Mouse (Mus musculus) kidney, adult 2 months (tissue): ENCODE data around the gene Cobll1. TPM values are rescaled to one million over a fixed set of nuclear protein-coding genes. Genes with fewer than 3 reads are reported as not detected.

ENCODE experiments used
- DNase-seq: peaks from one replicate; pipeline ENCODE4 v3.0.0; 2021
- H3K27ac ChIP-seq: fragments of 200-500 bp; 2 replicates; pipeline ENCODE4 v1.5.1; 2012; ENCODE audit warnings: low read depth, low read length, control low read depth, inconsistent platforms; ENCODE audit not compliant: insufficient read depth
- H3K27me3 ChIP-seq: fragments of 200-500 bp; replicated peaks from 2 replicates; pipeline ENCODE4 v1.6.1; 2012; ENCODE audit warnings: mild to moderate bottlenecking, moderate library complexity, low read length, inconsistent platforms; ENCODE audit not compliant: control insufficient read depth, insufficient read depth
- H3K36me3 ChIP-seq: fragments of 200-500 bp; 2 replicates; pipeline ENCODE4 v1.6.1; 2012; ENCODE audit warnings: mild to moderate bottlenecking, moderate library complexity, low read length, inconsistent platforms; ENCODE audit not compliant: control insufficient read depth, insufficient read depth
- H3K4me1 ChIP-seq: fragments of 200-500 bp; 2 replicates; pipeline ENCODE4 v1.6.1; 2011; ENCODE audit warnings: low read length; ENCODE audit not compliant: control insufficient read depth, insufficient read depth
- H3K4me3 ChIP-seq: fragments of 200-500 bp; 2 replicates; pipeline ENCODE4 v1.5.1; 2011; ENCODE audit warnings: mild to moderate bottlenecking, low read depth, low read length, control low read depth; ENCODE audit not compliant: insufficient read depth
- CTCF ChIP-seq: fragments of 200-500 bp; conservative IDR thresholded peaks from 2 replicates; pipeline ENCODE4 v1.5.1; 2011; ENCODE audit warnings: low read depth, mild to moderate bottlenecking, control low read depth, low read length, moderate library complexity, mixed read lengths; ENCODE audit not compliant: insufficient read depth, insufficient read length
- POLR2A ChIP-seq: fragments of 200-500 bp; IDR thresholded peaks from one replicate; pipeline ENCODE4 v1.6.1; 2011; ENCODE audit warnings: low read depth, low read length, control low read depth
- WGBS: fragments of 180-500 bp; shearing (Covaris S2); methylation state at CpG from one replicate; pipeline ENCODE4 v1.1.7; 2018; 5-methylcytosine and 5-hydroxymethylcytosine counted together
- polyA plus RNA-seq: library from polyadenylated mRNA; depleted of rRNA; stranded (reverse); fragments of >200 nt; gene quantifications from 2 replicates; pipeline ENCODE4 v1.2.3, GENCODE M21; 2012

Gene Cobll1
- polyA plus RNA-seq, 1 experiment: 51.7 TPM

DNA sequence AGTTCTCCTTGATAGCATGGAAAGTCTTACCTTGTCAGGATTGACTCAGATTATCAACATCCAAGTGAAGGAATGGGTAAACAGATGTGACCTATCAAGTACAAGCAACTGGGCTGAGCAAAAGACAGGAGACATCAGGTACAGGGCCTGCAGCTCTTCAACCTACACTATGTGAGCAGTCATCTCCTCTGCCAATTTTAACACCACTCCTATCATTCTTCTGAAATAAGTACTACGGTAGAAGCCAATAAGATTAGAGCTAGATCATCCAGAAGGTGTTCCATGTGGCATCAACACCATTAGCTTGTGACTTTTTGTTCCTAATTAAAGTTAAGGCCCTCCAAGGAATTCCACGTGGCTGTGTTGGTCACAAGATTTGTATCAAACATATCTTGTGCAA, 121.3 kb downstream of the Cobll1 start:
- 63% methylated on average over 2 of the region's 2 CpGs for WGBS
- Histone ChIP-seq H3K27me3 (no peaks in the 10 kb centered on the region), H3K4me1 (peaks cover 12% of the 10 kb centered on the region), H3K27ac (peak overlapping the region; percentile 47; the same call in 1 of the 2 replicates), H3K36me3 (0 out of 2 replicates have a peak, but pooled peaks cover 2% of the 10 kb centered on the region), H3K4me3 (no peak overlapping the region)
- no peak for DNase-seq
- no peak for TF ChIP-seq POLR2A
- no peak for TF ChIP-seq CTCF

DNA sequence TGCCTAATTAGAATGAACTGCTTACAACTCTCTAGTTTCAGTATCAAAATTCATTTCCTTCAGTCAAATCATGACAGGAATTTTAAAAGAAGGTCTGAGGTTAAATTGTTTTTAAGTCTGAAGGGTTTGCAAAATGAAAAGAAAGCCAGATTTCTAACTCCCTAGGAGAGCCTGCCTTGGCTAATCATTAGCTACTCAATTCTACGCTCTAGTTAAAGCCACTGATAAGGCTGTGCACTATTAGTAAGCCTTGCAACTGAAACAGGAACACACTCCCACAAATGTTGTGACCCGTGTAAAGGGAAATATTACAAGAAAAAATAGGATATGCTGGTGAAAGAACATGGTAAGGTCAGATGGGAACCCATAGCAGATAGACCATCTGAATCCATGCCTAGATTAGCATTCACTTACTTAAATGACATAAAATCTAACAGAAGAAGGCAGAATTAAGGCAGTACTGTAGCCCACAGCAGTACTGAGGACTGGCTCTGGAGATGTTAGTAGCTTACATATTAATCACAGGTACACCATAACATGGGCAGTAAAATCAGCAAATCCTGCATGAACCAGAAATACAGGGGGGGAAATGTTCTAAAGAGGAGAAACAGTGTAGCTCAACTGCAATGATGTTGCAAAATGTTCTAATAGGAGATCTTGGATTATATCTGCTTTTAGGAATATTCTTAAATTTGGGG, 122.6 kb downstream of the Cobll1 start:
- Histone ChIP-seq H3K27ac (peak overlapping the region; percentile 45; the same call in 1 of the 2 replicates), H3K4me1 (peaks cover 12% of the 10 kb centered on the region), H3K27me3 (no peaks in the 10 kb centered on the region), H3K36me3 (no peaks in the 10 kb centered on the region), H3K4me3 (no peak overlapping the region)
- TF ChIP-seq CTCF: no peak
- TF ChIP-seq POLR2A: no peak
- 23% methylated on average over 2 of the region's 2 CpGs for WGBS
- DNase-seq: peak; percentile 86

DNA sequence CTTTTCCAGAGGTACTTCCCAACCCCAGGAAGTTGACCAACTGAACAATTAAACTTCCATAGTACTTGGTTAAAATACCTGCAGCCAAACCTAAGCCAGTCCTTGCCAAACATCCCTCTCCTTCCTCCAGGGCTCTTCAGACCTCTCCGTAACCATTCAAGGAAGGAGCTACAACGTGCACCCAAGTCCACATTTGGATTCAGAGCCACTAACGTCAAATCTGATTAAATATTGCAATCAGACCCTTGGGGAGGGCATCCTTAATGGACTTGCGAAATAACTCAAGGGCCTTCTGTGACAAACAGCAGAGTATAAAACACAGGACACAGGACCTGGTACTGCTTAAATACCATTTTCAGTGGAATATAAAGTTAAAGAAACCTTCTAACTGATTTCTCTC, 126.0 kb downstream of the Cobll1 start:
- Histone ChIP-seq H3K27ac (peak overlapping the region; percentile 55; the same call in 1 of the 2 replicates), H3K4me1 (peaks cover 8% of the 10 kb centered on the region), H3K36me3 (no peaks in the 10 kb centered on the region; the same call in 1 of the 2 replicates), H3K4me3 (no peak overlapping the region), H3K27me3 (no peaks in the 10 kb centered on the region)
- DNase-seq: no peak
- 61% methylated on average over 4 of the region's 4 CpGs for WGBS
- TF ChIP-seq CTCF: no peak
- no peak for TF ChIP-seq POLR2A

DNA sequence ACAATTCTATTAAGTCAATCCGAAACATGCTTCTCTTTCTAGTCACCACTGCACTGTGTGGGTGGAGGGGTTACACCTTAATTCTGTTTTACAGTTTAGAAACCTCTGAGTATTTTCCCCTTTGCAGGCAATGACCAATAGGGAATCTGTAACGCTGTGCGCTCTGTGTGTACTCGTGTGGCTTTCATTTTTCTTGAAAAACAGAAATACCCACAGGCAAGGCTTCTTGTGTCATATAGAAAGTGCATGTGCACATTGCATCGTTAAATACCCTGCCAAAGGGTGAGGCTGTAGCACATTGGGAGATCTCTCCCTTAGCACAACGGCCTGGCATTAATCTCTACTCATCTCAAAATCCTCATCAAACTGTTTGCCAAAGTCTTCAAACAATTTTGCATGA, 134.6 kb downstream of the Cobll1 start:
- H3K27ac ChIP-seq: no peak overlapping the region
- TF ChIP-seq POLR2A (no peak), CTCF (no peak)
- 88% methylated on average over 6 of the region's 6 CpGs for WGBS

DNA sequence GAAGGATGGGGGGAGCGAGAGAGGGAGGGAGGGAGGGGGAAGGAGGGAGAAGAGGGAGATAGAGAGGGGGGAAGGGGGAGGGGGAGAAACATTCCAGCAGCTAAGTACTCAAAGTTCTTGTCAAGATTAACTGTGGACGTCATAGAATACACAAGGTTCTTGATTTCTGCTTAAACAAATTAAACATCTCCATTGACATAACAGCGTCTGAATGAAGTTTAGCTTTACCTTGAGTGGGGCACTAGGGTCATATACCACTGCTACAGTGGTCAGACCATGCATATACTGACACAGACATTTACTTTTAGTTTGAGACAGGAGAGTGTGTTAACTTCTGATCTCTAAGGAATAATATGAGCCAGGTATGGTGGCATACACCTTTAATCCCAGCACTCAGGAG, 135.4 kb downstream of the Cobll1 start:
- no peaks in the 10 kb centered on the region for H3K4me1 ChIP-seq
- no peak for DNase-seq
- no peak overlapping the region for H3K27ac ChIP-seq
- whole genome bisulfite sequencing: 66% methylated on average over 3 of the region's 3 CpGs
- H3K27me3 ChIP-seq: no peaks in the 10 kb centered on the region
- no peak overlapping the region for H3K4me3 ChIP-seq
- peaks cover 8% of the 10 kb centered on the region for H3K36me3 ChIP-seq
- no peak for TF ChIP-seq CTCF
- no peak for TF ChIP-seq POLR2A

More for the DNA sequence above, 134.6 kb downstream of the Cobll1 start:
- H3K4me3 ChIP-seq: no peak overlapping the region
- H3K27me3 ChIP-seq: no peaks in the 10 kb centered on the region
- DNase-seq: no peak
- no peaks in the 10 kb centered on the region for H3K4me1 ChIP-seq
- peaks cover 8% of the 10 kb centered on the region for H3K36me3 ChIP-seq

DNA sequence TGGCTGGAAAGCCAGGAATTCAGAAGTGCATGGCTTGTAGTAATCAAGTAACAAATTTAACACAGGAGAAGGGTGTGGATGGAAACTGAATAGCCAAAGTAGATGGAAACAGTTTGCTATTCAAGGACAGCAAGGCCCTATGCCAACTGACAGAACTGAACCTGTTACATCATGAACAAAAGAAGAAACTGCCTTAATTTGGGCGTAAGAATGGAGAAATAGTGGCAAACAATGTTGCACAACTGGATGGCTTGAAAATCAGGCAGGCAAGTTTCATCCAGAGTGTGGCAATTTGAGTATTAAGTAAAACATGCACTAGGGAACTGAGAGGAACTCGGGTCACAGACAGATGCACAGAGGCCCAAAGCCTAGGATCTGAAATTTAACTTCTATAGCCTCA, 137.8 kb downstream of the Cobll1 start:
- Histone ChIP-seq H3K36me3 (peaks cover 10% of the 10 kb centered on the region), H3K4me3 (no peak overlapping the region), H3K4me1 (no peaks in the 10 kb centered on the region), H3K27ac (no peak overlapping the region), H3K27me3 (no peaks in the 10 kb centered on the region)
- TF ChIP-seq CTCF: no peak
- TF ChIP-seq POLR2A: no peak
- DNase-seq: no peak
- 83% methylated on average over 2 of the region's 2 CpGs for WGBS

DNA sequence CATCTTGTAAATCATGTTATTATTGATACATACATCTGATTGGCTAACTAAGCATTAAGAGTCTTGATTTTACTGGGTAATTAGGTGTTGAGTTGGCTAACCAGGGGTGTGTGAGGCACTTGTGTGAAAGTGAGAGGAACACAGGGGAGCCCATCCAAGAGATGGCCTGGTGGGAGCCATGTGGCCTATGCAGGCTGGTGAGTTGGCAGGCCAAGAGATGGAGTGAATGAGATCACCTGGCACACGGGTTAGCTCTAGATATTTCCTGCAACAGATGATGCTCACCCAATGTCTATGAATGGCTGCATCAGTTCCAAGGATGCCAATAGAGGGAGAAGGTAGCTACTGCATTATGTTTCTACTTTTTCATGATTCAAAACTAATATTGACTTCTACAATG, 139.2 kb downstream of the Cobll1 start:
- H3K27ac ChIP-seq: no peak overlapping the region
- no peaks in the 10 kb centered on the region for H3K4me1 ChIP-seq
- H3K27me3 ChIP-seq: no peaks in the 10 kb centered on the region
- peaks cover 14% of the 10 kb centered on the region for H3K36me3 ChIP-seq
- DNase-seq: no peak
- no peak overlapping the region for H3K4me3 ChIP-seq
- WGBS: 81% methylated on average over 1 of the region's 1 CpGs
- no peak for TF ChIP-seq POLR2A
- no peak for TF ChIP-seq CTCF
